Mouse (Mus musculus) embryonic facial prominence, embryonic 11.5 days (tissue): Measurements from ENCODE around the gene Tmcc1. TPM values are rescaled to one million over a fixed set of nuclear protein-coding genes. Genes with fewer than 3 reads are reported as not detected.

ENCODE experiments used
- ATAC-seq: fragments of 200-750 bp; cut with Nextera tagmentation; replicated peaks from 2 replicates; pipeline ENCODE4 v1.8.0; 2017; ENCODE audit warnings: low read depth; ENCODE audit not compliant: insufficient number of reproducible peaks, low FRiP score, low TSS enrichment
- DNase-seq: peaks from one replicate; pipeline ENCODE4 v3.0.0-alpha.2; 2015; ENCODE audit warnings: low spot score
- H3K27ac ChIP-seq: fragments of 300-500 bp; sonication (generic); replicated peaks from 2 replicates; pipeline ENCODE4 v1.5.1; 2014; ENCODE audit warnings: mild to moderate bottlenecking, low read depth, low read length, control low read depth
- H3K27me3 ChIP-seq: fragments of 300-500 bp; sonication (generic); 2 replicates; pipeline ENCODE4 v1.6.1; 2014; ENCODE audit warnings: mild to moderate bottlenecking, low read length, moderate library complexity, mixed read lengths; ENCODE audit not compliant: control insufficient read depth, insufficient read depth
- H3K36me3 ChIP-seq: fragments of 300-500 bp; sonication (generic); replicated peaks from 2 replicates; pipeline ENCODE4 v1.6.1; 2014; ENCODE audit warnings: low read depth, mild to moderate bottlenecking, low read length, moderate library complexity, mixed read lengths; ENCODE audit not compliant: control insufficient read depth, insufficient read depth
- H3K4me1 ChIP-seq: fragments of 300-500 bp; sonication (generic); 2 replicates; pipeline ENCODE4 v1.6.1; 2014; ENCODE audit warnings: low read length, mixed read lengths; ENCODE audit not compliant: control insufficient read depth, insufficient read depth
- H3K4me2 ChIP-seq: fragments of 300-500 bp; sonication (generic); 2 replicates; pipeline ENCODE4 v1.6.1; 2014; ENCODE audit warnings: low read depth, mild to moderate bottlenecking, control low read depth, low read length, moderate library complexity
- H3K4me3 ChIP-seq: fragments of 300-500 bp; sonication (generic); 2 replicates; pipeline ENCODE4 v1.5.1; 2014; ENCODE audit warnings: low read depth, low read length, control low read depth
- H3K9ac ChIP-seq: fragments of 300-500 bp; sonication (generic); replicated peaks from 2 replicates; pipeline ENCODE4 v1.6.1; 2014; ENCODE audit warnings: mild to moderate bottlenecking, control low read depth, low read length
- H3K9me3 ChIP-seq: fragments of 300-500 bp; sonication (generic); replicated peaks from 2 replicates; pipeline ENCODE4 v1.6.1; 2016; ENCODE audit warnings: mild to moderate bottlenecking, low read length, inconsistent platforms, mixed read lengths; ENCODE audit not compliant: control insufficient read depth
- WGBS: fragments of 180-500 bp; shearing (Covaris S2); extraction: QIAGEN DNeasy Blood & Tissue Kit; methylation state at CpG from one replicate; pipeline ENCODE4 v1.1.7; 2014; 5-methylcytosine and 5-hydroxymethylcytosine counted together
- polyA plus RNA-seq: library from polyadenylated mRNA; unstranded; fragments of >200 nt; fragmentation: Nextera tagmentation; extraction: Ambion mirVana; gene quantifications from 2 replicates; pipeline ENCODE4 v1.2.1, GENCODE M21; 2014

The Tmcc1 gene
- polyA plus RNA-seq, 1 experiment from 2014 or later: 14.1 TPM

GRCm38 (mm10) chr6:116207729-116208534, 14.6 kb upstream of the Tmcc1 start, which contains the start of gene Washc2:
Gene Washc2 (plus strand): TSS chr6:116208038.
- ATAC-seq (peak; percentile 97), DNase-seq (peak; percentile 96)
- Histone ChIP-seq H3K27me3 (no peaks in the 10 kb centered on the region), H3K4me1 (no peaks in the 10 kb centered on the region), H3K4me2 (peak within 1 kb of the TSS; percentile 89), H3K4me3 (peak within 1 kb of the TSS; percentile 84), H3K9me3 (no peaks in the 10 kb centered on the region), H3K36me3 (no peaks in the 10 kb centered on the region; the same call in 1 of the 2 replicates), H3K9ac (peak within 1 kb of the TSS; percentile 69), H3K27ac (peak within 1 kb of the TSS; percentile 44)
- under 1% methylated on average over 51 of the region's 51 CpGs for WGBS

DNA sequence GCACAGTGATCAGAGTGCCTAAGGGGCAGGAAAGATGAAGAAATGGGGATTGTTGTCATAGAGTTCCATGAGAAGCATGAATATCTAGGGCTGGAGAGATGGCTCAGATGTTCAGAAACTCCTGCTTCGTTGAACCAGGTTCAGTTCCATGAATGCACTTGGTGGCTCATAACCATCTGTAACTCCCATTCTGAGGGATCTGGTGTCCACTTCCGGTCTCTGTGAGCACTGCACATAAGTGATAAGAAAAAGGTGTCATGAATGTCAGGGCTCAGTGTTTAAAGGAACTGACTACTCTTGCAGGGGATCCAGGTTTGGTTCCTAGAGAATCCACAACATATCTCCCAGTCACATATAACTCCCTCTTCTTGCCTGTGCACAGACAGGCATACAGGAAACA, 6.4 kb upstream of the Tmcc1 start:
- ATAC-seq (no peak), DNase-seq (no peak)
- no peak overlapping the region for H3K27ac ChIP-seq
- H3K27me3 ChIP-seq: no peaks in the 10 kb centered on the region
- no peak overlapping the region for H3K4me3 ChIP-seq
- no peaks in the 10 kb centered on the region for H3K36me3 ChIP-seq
- H3K9ac ChIP-seq: no peak overlapping the region
- H3K4me1 ChIP-seq: no peaks in the 10 kb centered on the region
- WGBS: 73% methylated on average over 2 of the region's 2 CpGs
- no peak overlapping the region for H3K4me2 ChIP-seq
- no peaks in the 10 kb centered on the region for H3K9me3 ChIP-seq

GRCm38 (mm10) chr6:116198173-116198572, 4.9 kb upstream of the Tmcc1 start:
- Histone ChIP-seq H3K36me3 (no peaks in the 10 kb centered on the region), H3K4me3 (no peak overlapping the region), H3K27me3 (no peaks in the 10 kb centered on the region), H3K9me3 (no peaks in the 10 kb centered on the region), H3K27ac (no peak overlapping the region), H3K9ac (no peak overlapping the region), H3K4me2 (no peak overlapping the region), H3K4me1 (no peaks in the 10 kb centered on the region)
- 42% methylated on average over 3 of the region's 3 CpGs for WGBS
- peak; percentile 52 for DNase-seq
- peak; percentile 55; the same call in 1 of the 2 replicates for ATAC-seq

- ATAC-seq: no peak
Measured at GRCm38 (mm10) chr6:116195811-116196210, 2.5 kb upstream of the Tmcc1 start.

GRCm38 (mm10) chr6:116192809-116193311, 426 bp downstream of the Tmcc1 start:
- Histone ChIP-seq H3K9ac (peak overlapping the region; percentile 78), H3K27me3 (no peaks in the 10 kb centered on the region), H3K4me1 (no peaks in the 10 kb centered on the region), H3K27ac (no peak overlapping the region; the same call in 1 of the 2 replicates), H3K36me3 (no peaks in the 10 kb centered on the region), H3K9me3 (no peaks in the 10 kb centered on the region), H3K4me3 (peak overlapping the region; percentile 77), H3K4me2 (peak overlapping the region; percentile 81)
- under 1% methylated on average over 30 of the region's 51 CpGs for WGBS
- ATAC-seq (peak; percentile 83), DNase-seq (peak; percentile 51)

More at GRCm38 (mm10) chr6:116195811-116196210, 2.5 kb upstream of the Tmcc1 start:
- no peak for DNase-seq
- Histone ChIP-seq H3K9me3 (no peaks in the 10 kb centered on the region), H3K4me2 (no peak overlapping the region), H3K4me1 (no peaks in the 10 kb centered on the region), H3K27me3 (no peaks in the 10 kb centered on the region), H3K27ac (no peak overlapping the region), H3K9ac (no peak overlapping the region), H3K4me3 (no peak overlapping the region), H3K36me3 (no peaks in the 10 kb centered on the region)
- 59% methylated on average over 8 of the region's 8 CpGs for WGBS

DNA sequence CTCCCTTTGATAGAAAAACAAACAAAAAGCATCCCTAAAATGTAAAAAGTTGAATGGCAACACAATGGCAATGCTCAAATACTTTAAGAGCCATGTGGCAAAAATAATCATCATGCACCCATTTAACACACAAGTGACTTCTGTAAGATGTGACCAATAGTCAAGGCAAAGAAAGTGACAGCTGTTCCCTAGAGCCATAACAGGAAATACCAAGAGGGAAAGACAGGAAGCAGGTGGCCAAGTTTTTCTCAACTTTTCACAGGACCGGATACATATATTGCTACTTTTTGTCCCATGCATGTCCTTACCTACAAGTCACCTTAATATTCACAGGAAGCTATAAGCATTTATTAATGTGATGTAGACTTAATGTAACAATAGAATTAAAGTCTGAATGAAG, 3.9 kb downstream of the Tmcc1 start:
- no peaks in the 10 kb centered on the region for H3K36me3 ChIP-seq
- 71% methylated on average over 1 of the region's 1 CpGs for WGBS
- no peaks in the 10 kb centered on the region for H3K9me3 ChIP-seq
- no peak overlapping the region for H3K4me2 ChIP-seq
- H3K9ac ChIP-seq: no peak overlapping the region
- H3K4me3 ChIP-seq: no peak overlapping the region
- no peak for ATAC-seq
- no peak overlapping the region for H3K27ac ChIP-seq
- DNase-seq: no peak
- no peaks in the 10 kb centered on the region for H3K27me3 ChIP-seq
- no peaks in the 10 kb centered on the region for H3K4me1 ChIP-seq

DNA sequence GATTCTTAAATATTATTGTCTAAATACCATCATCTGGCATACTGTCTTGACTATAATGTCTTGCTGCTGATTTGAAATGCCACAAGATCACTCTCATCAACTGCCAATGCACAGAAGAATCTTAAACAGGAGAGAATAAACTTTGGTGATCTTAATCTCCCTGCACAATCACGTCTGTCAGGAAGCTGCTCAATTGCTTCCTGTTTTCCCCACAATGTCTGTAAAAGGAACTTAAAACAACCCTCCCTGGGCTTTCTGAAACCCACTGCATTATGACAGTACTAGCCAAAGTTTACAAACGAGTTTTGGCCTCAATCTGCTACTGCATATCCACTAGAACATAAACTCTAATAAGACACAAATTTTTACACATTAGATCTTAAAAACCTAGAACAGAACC, 6.8 kb downstream of the Tmcc1 start:
- ATAC-seq (no peak), DNase-seq (no peak)
- Histone ChIP-seq H3K36me3 (no peaks in the 10 kb centered on the region), H3K4me1 (no peaks in the 10 kb centered on the region), H3K4me3 (no peak overlapping the region), H3K9ac (no peak overlapping the region), H3K27ac (no peak overlapping the region), H3K27me3 (no peaks in the 10 kb centered on the region), H3K9me3 (no peaks in the 10 kb centered on the region), H3K4me2 (no peak overlapping the region)
- WGBS: 44% methylated on average over 2 of the region's 2 CpGs

- DNase-seq (no peak), ATAC-seq (no peak)
- no peak overlapping the region for H3K27ac ChIP-seq
- H3K9me3 ChIP-seq: no peaks in the 10 kb centered on the region
- H3K36me3 ChIP-seq: no peaks in the 10 kb centered on the region
- H3K4me2 ChIP-seq: no peak overlapping the region
- H3K27me3 ChIP-seq: no peaks in the 10 kb centered on the region
- WGBS: 91% methylated on average over 5 of the region's 5 CpGs
- H3K9ac ChIP-seq: no peak overlapping the region
- H3K4me1 ChIP-seq: no peaks in the 10 kb centered on the region
- no peak overlapping the region for H3K4me3 ChIP-seq
Measured at GRCm38 (mm10) chr6:116183509-116183908, 9.8 kb downstream of the Tmcc1 start.
